Mouse (Mus musculus) thymus, adult 2 months (tissue): ENCODE data around the gene Rbm44.

Experiments used
- CTCF ChIP-seq: fragments of 200-500 bp; IDR thresholded peaks from 2 replicates; pipeline ENCODE4 v1.5.1; 2012; ENCODE audit warnings: mild to moderate bottlenecking, control low read depth, low read length, moderate library complexity, borderline replicate concordance; ENCODE audit not compliant: control insufficient read depth, poor library complexity, insufficient read depth; ENCODE audit errors: extremely low read depth
- POLR2A ChIP-seq: fragments of 200-500 bp; IDR thresholded peaks from 2 replicates; pipeline ENCODE4 v1.6.1; 2012; ENCODE audit warnings: mild to moderate bottlenecking, low read length, control low read depth, moderate library complexity; ENCODE audit not compliant: control insufficient read depth, poor library complexity, insufficient read depth; ENCODE audit errors: extremely low read depth

DNA sequence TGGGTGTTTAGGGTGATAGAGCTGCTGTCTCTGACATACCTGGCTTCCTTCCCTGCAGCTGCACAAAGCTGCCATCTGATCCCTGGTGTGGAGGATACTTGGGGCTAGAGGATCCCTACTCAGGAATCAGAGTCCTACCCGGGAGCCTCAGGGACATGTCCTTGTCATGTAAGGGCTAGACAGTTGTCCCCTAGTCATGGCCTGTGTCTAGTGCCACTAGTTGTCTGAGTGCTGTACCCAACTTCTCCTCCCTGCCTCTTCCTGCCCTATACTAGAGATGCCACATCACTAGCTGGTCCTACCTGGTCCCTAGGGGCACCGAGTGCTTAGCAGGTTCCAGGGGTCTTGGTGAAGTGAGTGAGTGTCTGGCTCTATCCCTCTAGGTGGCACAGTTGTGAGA, 7.9 kb upstream of the Rbm44 start:
- TF ChIP-seq CTCF (no peak), POLR2A (no peak)
